Mouse (Mus musculus): ENCODE measurements around the gene Hus1b. TPM values are rescaled to one million over a fixed set of nuclear protein-coding genes. Genes with fewer than 3 reads are reported as not detected.

Gene Hus1b
- total and polyA plus RNA-seq, 3 experiments, result 0.08 to 0.19 TPM; not detected in 1

- Histone ChIP-seq H3K9ac (ENCODE audit: control insufficient read depth, low read depth, low read length, poor library complexity, severe bottlenecking) (no peak overlapping the region), H3K4me3 (ENCODE audit: control insufficient read depth in 1 of 2, insufficient read depth in 1 of 2, low read depth in 2 of 2, low read length in 2 of 2) (no peak overlapping the region), H3K27ac (ENCODE audit: control insufficient read depth, low read depth, low read length) (no peak overlapping the region), H3K4me1 (ENCODE audit: control insufficient read depth in 1 of 2, insufficient read depth in 2 of 2, low read length in 2 of 2) (no peaks in the 10 kb centered on the region), H3K27me3 (ENCODE audit: control insufficient read depth in 1 of 2, insufficient read depth in 2 of 2, low read length in 2 of 2) (no peaks in the 10 kb centered on the region), H3K9me3 (replicated peaks; ENCODE audit: insufficient read depth, low read length) (no peaks in the 10 kb centered on the region), H3K36me3 (ENCODE audit: control insufficient read depth in 1 of 2, insufficient read depth in 2 of 2, low read length in 2 of 2) (peaks cover 0 to 12% of the 10 kb centered on the region in 2 experiments; a peak in 2 of 4 replicates), H3K79me2 (ENCODE audit: control insufficient read depth, insufficient read depth, low read length, poor library complexity) (no peaks in the 10 kb centered on the region)
- no peak for TF ChIP-seq BHLHE40 (IDR thresholded peaks at IDR 0.05; ENCODE audit: borderline replicate concordance, low read depth, low read length)
- DNase-seq (ENCODE audit: low read depth, low spot score), result no peak
These were observed 25.6 kb downstream of the Hus1b start for GRCm38 (mm10) chr13:30921914-30922313.

- H3K36me3 ChIP-seq (ENCODE audit: control insufficient read depth in 1 of 2, insufficient read depth in 2 of 2, low read length in 2 of 2), result peaks cover 0 to 2% of the 10 kb centered on the region in 2 experiments; a peak in 2 of 4 replicates
- no peak overlapping the region for H3K9ac ChIP-seq (ENCODE audit: control insufficient read depth, low read depth, low read length, poor library complexity, severe bottlenecking)
- H3K27me3 ChIP-seq (ENCODE audit: control insufficient read depth in 1 of 2, insufficient read depth in 2 of 2, low read length in 2 of 2), result no peaks in the 10 kb centered on the region
- no peak overlapping the region for H3K4me3 ChIP-seq (ENCODE audit: control insufficient read depth in 1 of 2, insufficient read depth in 1 of 2, low read depth in 2 of 2, low read length in 2 of 2)
- no peak for TF ChIP-seq POLR2A (IDR thresholded peaks at IDR 0.05; ENCODE audit: control insufficient read depth in 1 of 2, insufficient read depth in 1 of 2, low read depth in 1 of 2, low read length in 2 of 2, poor library complexity in 1 of 2)
- H3K9me3 ChIP-seq (replicated peaks; ENCODE audit: insufficient read depth, low read length), result no peaks in the 10 kb centered on the region
- no peaks in the 10 kb centered on the region for H3K79me2 ChIP-seq (ENCODE audit: control insufficient read depth, insufficient read depth, low read length, poor library complexity)
- H3K27ac ChIP-seq (ENCODE audit: control insufficient read depth, low read depth, low read length), result no peak overlapping the region
- no peaks in the 10 kb centered on the region for H3K4me1 ChIP-seq (ENCODE audit: control insufficient read depth in 1 of 2, insufficient read depth in 2 of 2, low read length in 2 of 2)
- DNase-seq (ENCODE audit: low read depth, low spot score), result no peak
These were observed 33.8 kb downstream of the Hus1b start for GRCm38 (mm10) chr13:30913757-30914156.

GRCm38 (mm10) chr13:30913028-30913427 is 34.5 kb downstream of the Hus1b start:
- H3K9me3 ChIP-seq (replicated peaks; ENCODE audit: insufficient read depth, low read length), result no peaks in the 10 kb centered on the region
- TF ChIP-seq UBTF (IDR thresholded peaks at IDR 0.05; ENCODE audit: borderline replicate concordance, insufficient read depth, low read depth, low read length) (no peak), ZKSCAN1 (IDR thresholded peaks at IDR 0.05; ENCODE audit: low read depth, low read length) (no peak), USF1 (IDR thresholded peaks at IDR 0.05; ENCODE audit: low read depth, low read length) (no peak), TAL1 (IDR thresholded peaks at IDR 0.05; ENCODE audit: low read length) (no peak), RAD21 (IDR thresholded peaks at IDR 0.05; ENCODE audit: low read depth, low read length) (no peak)

GRCm38 (mm10) chr13:30911931-30912625 is 35.5 kb downstream of the Hus1b start:
- Histone ChIP-seq H3K9me3 (replicated peaks; ENCODE audit: insufficient read depth, low read length) (no peaks in the 10 kb centered on the region), H3K27me3 (ENCODE audit: control insufficient read depth in 1 of 2, insufficient read depth in 2 of 2, low read length in 2 of 2) (no peaks in the 10 kb centered on the region), H3K79me2 (ENCODE audit: control insufficient read depth, insufficient read depth, low read length, poor library complexity) (no peaks in the 10 kb centered on the region), H3K4me3 (ENCODE audit: control insufficient read depth in 1 of 2, insufficient read depth in 1 of 2, low read depth in 2 of 2, low read length in 2 of 2) (no peak overlapping the region), H3K36me3 (ENCODE audit: control insufficient read depth in 1 of 2, insufficient read depth in 2 of 2, low read length in 2 of 2) (peaks cover 0 to 4% of the 10 kb centered on the region in 2 experiments; a peak in 2 of 4 replicates), H3K27ac (ENCODE audit: control insufficient read depth, low read depth, low read length) (no peak overlapping the region), H3K9ac (ENCODE audit: control insufficient read depth, low read depth, low read length, poor library complexity, severe bottlenecking) (no peak overlapping the region), H3K4me1 (ENCODE audit: control insufficient read depth in 1 of 2, insufficient read depth in 2 of 2, low read length in 2 of 2) (no peaks in the 10 kb centered on the region)
- TF ChIP-seq MXI1 (IDR thresholded peaks at IDR 0.05; ENCODE audit: low read depth, low read length), result no peak
- TF ChIP-seq NELFE (IDR thresholded peaks at IDR 0.05; ENCODE audit: low read depth, low read length), result no peak
- no peak for TF ChIP-seq CHD2 (IDR thresholded peaks at IDR 0.05; ENCODE audit: low read length)
- no peak for TF ChIP-seq SMC3 (IDR thresholded peaks at IDR 0.05; ENCODE audit: low read depth, low read length)
- TF ChIP-seq MYB (IDR thresholded peaks at IDR 0.05; ENCODE audit: low read depth, low read length), result no peak
- no peak for TF ChIP-seq KAT2A (conservative IDR thresholded peaks at IDR 0.05; ENCODE audit: low read depth, low read length)
- no peak for TF ChIP-seq USF1 (IDR thresholded peaks at IDR 0.05; ENCODE audit: low read depth, low read length)
- no peak for TF ChIP-seq UBTF (IDR thresholded peaks at IDR 0.05; ENCODE audit: borderline replicate concordance, insufficient read depth, low read depth, low read length)
- TF ChIP-seq E2F4 (IDR thresholded peaks at IDR 0.05; ENCODE audit: borderline replicate concordance, low read depth, low read length), result no peak
- no peak for TF ChIP-seq TAL1 (IDR thresholded peaks at IDR 0.05; ENCODE audit: low read length)
- DNase-seq (ENCODE audit: low read depth, low spot score), result no peak

More at GRCm38 (mm10) chr13:30913028-30913427, 34.5 kb downstream of the Hus1b start:
- Histone ChIP-seq H3K4me1 (ENCODE audit: control insufficient read depth in 1 of 2, insufficient read depth in 2 of 2, low read length in 2 of 2) (no peaks in the 10 kb centered on the region), H3K9ac (ENCODE audit: control insufficient read depth, low read depth, low read length, poor library complexity, severe bottlenecking) (no peak overlapping the region), H3K79me2 (ENCODE audit: control insufficient read depth, insufficient read depth, low read length, poor library complexity) (no peaks in the 10 kb centered on the region), H3K36me3 (ENCODE audit: control insufficient read depth in 1 of 2, insufficient read depth in 2 of 2, low read length in 2 of 2) (peaks cover 0 to 4% of the 10 kb centered on the region in 2 experiments; a peak in 2 of 4 replicates), H3K27ac (ENCODE audit: control insufficient read depth, low read depth, low read length) (no peak overlapping the region), H3K4me3 (ENCODE audit: control insufficient read depth in 1 of 2, insufficient read depth in 1 of 2, low read depth in 2 of 2, low read length in 2 of 2) (no peak overlapping the region), H3K27me3 (ENCODE audit: control insufficient read depth in 1 of 2, insufficient read depth in 2 of 2, low read length in 2 of 2) (no peaks in the 10 kb centered on the region)
- DNase-seq (ENCODE audit: low read depth, low spot score), result no peak

Measured in MEL (cell line).